Mouse (Mus musculus) forebrain, embryonic 13.5 days (tissue): Measurements from ENCODE around the gene Ifit1bl1. TPM values are rescaled to one million over a fixed set of nuclear protein-coding genes. Genes with fewer than 3 reads are reported as not detected.
"Not testable (repeated sequence)": the region's sequence is repeated elsewhere in the genome, so short reads cannot be mapped to it uniquely, and the experiment has no call there.

Source experiments
- ATAC-seq: fragments of 200-750 bp; cut with Nextera tagmentation; 2 replicates; pipeline ENCODE4 v1.8.0; 2017
- H3K27ac ChIP-seq: fragments of 300-500 bp; sonication (generic); 2 replicates; pipeline ENCODE4 v1.5.1; 2015; ENCODE audit warnings: inconsistent platforms, mild to moderate bottlenecking, moderate library complexity
- H3K27me3 ChIP-seq: fragments of 300-500 bp; sonication (generic); 2 replicates; pipeline ENCODE4 v1.6.1; 2015; ENCODE audit warnings: mild to moderate bottlenecking, inconsistent platforms
- H3K36me3 ChIP-seq: fragments of 300-500 bp; sonication (generic); 2 replicates; pipeline ENCODE4 v1.6.1; 2015; ENCODE audit warnings: mild to moderate bottlenecking, inconsistent platforms; ENCODE audit not compliant: poor library complexity, severe bottlenecking
- H3K4me1 ChIP-seq: fragments of 300-500 bp; sonication (generic); 2 replicates; pipeline ENCODE4 v1.6.1; 2015; ENCODE audit warnings: inconsistent platforms
- H3K4me2 ChIP-seq: fragments of 300-500 bp; sonication (generic); 2 replicates; pipeline ENCODE4 v1.6.1; 2015; ENCODE audit warnings: inconsistent platforms, mild to moderate bottlenecking, moderate library complexity
- H3K4me3 ChIP-seq: fragments of 300-500 bp; sonication (generic); 2 replicates; pipeline ENCODE4 v1.5.1; 2015; ENCODE audit warnings: mild to moderate bottlenecking, inconsistent platforms
- H3K9ac ChIP-seq: fragments of 300-500 bp; sonication (generic); 2 replicates; pipeline ENCODE4 v1.6.1; 2015; ENCODE audit warnings: mild to moderate bottlenecking, inconsistent platforms
- H3K9me3 ChIP-seq: fragments of 300-500 bp; sonication (generic); replicated peaks from 2 replicates; pipeline ENCODE4 v1.6.1; 2016; ENCODE audit warnings: inconsistent platforms
- whole genome bisulfite sequencing: fragments of 180-500 bp; shearing (Covaris S2); methylation state at CpG from one replicate; pipeline ENCODE4 v1.1.7; 2015; 5-methylcytosine and 5-hydroxymethylcytosine counted together
- polyA plus RNA-seq: library from polyadenylated mRNA; unstranded; fragments of >200 nt; fragmentation: Nextera tagmentation; extraction: Ambion mirVana; gene quantifications from 2 replicates; pipeline ENCODE4 v1.2.1, GENCODE M21; 2015

Gene Ifit1bl1
- polyA plus RNA-seq, 1 experiment from 2014 or later: 0.36 TPM

DNA sequence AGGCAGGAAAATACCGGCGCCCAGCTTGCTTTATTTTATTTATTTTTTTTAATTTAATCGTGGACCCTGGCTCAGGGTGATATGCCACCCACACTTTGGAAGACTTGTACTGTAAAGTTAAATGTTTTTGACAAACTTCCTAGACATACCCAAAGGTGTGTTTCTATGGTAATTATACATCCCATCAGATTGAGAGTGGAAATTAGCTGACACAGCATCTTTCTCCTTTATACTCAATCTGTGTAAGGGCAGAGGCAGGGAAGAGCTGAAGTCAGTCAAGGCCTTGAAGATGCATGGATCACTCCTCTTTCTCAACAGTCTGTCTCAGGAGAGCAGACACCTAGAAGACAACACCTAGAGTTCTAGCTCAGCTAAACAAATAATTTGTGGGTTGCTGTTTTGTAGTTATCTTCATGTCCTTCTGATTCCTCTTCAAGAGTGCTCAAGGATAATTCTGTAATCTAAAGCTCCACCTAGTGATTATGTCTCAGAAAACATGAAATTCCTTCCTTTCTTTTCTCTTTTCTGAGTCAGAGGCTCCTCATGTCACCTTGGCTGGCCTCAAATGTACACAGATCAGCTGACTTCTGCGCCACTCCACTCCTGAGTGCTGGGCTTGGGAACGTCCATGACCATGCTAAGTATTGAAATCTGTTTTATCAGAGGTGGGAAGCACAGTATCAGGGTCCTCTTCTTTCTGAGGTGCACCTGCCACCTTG lies 15.9 kb downstream of the Ifit1bl1 start:
- not testable (repeated sequence) for H3K9me3 ChIP-seq, H3K27ac ChIP-seq, H3K27me3 ChIP-seq, ATAC-seq, H3K36me3 ChIP-seq, H3K4me2 ChIP-seq, H3K9ac ChIP-seq, H3K4me1 ChIP-seq, H3K4me3 ChIP-seq
- 73% methylated on average over 5 of the region's 5 CpGs for WGBS

DNA sequence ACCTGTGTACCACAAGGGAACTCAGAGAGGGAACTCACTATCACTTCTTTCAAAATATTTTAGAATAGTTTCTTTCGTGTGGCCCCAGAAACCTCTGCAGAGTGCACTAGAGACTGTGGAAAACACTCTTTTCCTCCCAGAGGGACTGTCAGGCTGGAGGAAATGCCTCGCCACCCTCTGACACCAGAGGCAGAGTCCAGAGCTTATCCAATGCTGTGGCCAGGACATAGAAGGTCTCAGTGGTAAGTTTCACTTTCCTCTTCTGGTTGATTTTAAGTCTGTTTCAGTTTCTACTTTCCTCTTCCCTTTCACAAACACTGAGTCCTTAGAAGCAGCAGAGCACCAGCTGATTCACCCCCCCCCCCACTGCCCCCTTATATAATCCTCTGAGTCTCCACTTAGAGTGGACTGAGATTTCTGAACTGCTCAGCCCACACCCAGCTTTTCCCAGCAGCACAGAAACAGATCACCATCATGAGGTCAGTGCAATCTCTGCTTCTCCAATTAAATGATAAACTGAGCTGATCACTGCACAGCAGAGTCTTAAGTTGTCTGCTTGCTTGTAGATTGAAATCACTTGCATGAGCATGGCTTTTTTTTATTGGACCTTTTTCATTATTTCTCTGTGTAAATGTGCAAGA lies 18.5 kb downstream of the Ifit1bl1 start, which contains the start of gene Ifit3:
Ifit3 (plus strand) TSS at position 406 of the 641 bp plus-strand sequence.
- not testable (repeated sequence) for H3K27ac ChIP-seq, H3K36me3 ChIP-seq, H3K9ac ChIP-seq, H3K4me3 ChIP-seq, H3K4me2 ChIP-seq, H3K4me1 ChIP-seq, ATAC-seq, H3K9me3 ChIP-seq, H3K27me3 ChIP-seq
- WGBS: 82% methylated on average over 2 of the region's 2 CpGs

DNA sequence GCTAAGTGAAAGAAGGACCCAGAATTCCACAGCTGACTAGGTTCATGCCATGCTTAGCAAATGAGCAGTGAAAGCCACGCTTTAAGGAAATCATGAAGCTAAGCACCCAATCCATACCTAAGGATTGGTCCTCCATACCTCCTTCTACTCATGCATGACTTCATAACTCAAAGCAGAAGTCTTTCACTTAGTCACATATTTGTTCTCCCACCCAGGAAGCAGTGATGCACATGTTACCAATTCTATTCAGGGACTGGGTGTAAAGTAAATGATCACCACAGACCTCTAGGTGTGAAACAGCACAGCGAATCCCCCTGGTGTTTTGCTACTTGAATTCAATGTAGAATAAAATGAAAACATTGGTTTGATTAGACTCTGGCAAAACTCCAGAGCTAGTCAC lies 19.1 kb downstream of the Ifit1bl1 start:
- not testable (repeated sequence) for H3K4me2 ChIP-seq, H3K27me3 ChIP-seq, H3K27ac ChIP-seq, H3K36me3 ChIP-seq, H3K9ac ChIP-seq, H3K4me1 ChIP-seq, H3K4me3 ChIP-seq, H3K9me3 ChIP-seq, ATAC-seq
- 81% methylated on average over 2 of the region's 2 CpGs for WGBS

DNA sequence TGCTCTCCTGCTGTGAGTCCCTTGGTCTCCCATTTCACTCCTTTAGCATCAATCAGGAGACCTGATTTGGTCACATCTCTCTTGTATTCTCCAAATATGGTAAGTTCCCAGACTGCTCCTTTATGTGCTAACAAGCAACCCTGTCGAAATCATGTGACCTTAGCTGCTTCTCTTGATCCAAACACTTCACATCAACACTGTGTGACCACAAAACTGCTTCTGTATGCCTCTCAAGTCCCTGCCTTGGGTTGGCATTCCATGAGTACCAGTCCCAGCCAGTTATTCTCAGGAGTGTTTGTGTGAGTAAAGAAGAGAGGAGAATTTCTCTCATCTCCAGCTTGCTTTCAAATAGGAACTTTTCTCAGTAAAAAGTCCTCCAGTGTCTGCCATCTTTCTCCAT lies 24.6 kb downstream of the Ifit1bl1 start:
- 88% methylated on average over 1 of the region's 1 CpGs for WGBS
- H3K36me3 ChIP-seq: no peaks in the 10 kb centered on the region
- H3K9me3 ChIP-seq: no peaks in the 10 kb centered on the region
- H3K27ac ChIP-seq: no peak overlapping the region
- no peak overlapping the region for H3K4me3 ChIP-seq
- no peak overlapping the region for H3K9ac ChIP-seq
- no peak overlapping the region for H3K4me2 ChIP-seq
- H3K4me1 ChIP-seq: no peaks in the 10 kb centered on the region
- no peak for ATAC-seq
- H3K27me3 ChIP-seq: no peaks in the 10 kb centered on the region

DNA sequence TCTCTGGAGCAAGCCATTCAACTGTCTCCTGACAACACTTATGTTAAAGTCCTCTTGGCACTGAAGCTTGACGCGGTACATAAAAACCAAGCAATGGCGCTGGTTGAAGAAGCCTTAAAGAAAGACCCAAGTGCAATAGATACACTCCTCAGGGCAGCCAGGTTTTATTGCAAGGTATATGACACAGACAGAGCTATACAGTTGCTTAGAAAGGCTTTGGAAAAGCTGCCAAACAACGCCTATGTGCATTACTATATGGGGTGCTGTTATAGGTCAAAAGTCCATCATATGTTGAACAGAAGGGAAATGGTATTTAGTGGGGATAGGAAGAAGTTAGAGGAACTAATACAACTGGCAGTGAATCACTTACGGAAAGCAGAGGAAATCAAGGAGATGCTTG lies 28.1 kb downstream of the Ifit1bl1 start:
- ATAC-seq: no peak
- 94% methylated on average over 5 of the region's 5 CpGs for WGBS
- H3K4me3 ChIP-seq: no peak overlapping the region

DNA sequence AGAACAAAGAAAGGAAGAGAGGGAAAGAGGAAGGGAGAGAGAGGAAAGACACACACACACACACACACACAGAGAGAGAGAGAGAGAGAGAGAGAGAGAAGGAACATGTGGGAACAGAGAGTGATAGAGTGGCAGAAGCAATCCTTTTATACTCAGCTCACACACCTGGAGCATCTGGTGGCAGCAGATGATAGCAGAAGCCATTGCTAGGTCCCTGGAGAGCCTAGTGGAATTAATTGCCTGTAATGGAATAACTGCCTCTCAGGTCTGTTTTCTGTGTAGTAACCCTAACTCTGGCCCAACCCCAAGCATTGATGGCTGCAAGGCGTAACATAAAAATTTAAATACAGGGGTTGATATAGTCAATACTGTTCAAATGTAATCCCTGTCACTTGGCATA lies 30.7 kb downstream of the Ifit1bl1 start:
- WGBS: 88% methylated on average over 1 of the region's 1 CpGs
- Histone ChIP-seq H3K27me3 (no peaks in the 10 kb centered on the region), H3K4me1 (no peaks in the 10 kb centered on the region), H3K9ac (no peak overlapping the region), H3K27ac (no peak overlapping the region), H3K36me3 (no peaks in the 10 kb centered on the region), H3K4me3 (no peak overlapping the region), H3K4me2 (no peak overlapping the region), H3K9me3 (no peaks in the 10 kb centered on the region)
- ATAC-seq: no peak

More for the DNA sequence above, 28.1 kb downstream of the Ifit1bl1 start:
- no peaks in the 10 kb centered on the region for H3K27me3 ChIP-seq
- H3K4me2 ChIP-seq: no peak overlapping the region
- no peaks in the 10 kb centered on the region for H3K4me1 ChIP-seq
- no peak overlapping the region for H3K9ac ChIP-seq
- H3K27ac ChIP-seq: no peak overlapping the region
- H3K9me3 ChIP-seq: no peaks in the 10 kb centered on the region
- H3K36me3 ChIP-seq: no peaks in the 10 kb centered on the region

DNA sequence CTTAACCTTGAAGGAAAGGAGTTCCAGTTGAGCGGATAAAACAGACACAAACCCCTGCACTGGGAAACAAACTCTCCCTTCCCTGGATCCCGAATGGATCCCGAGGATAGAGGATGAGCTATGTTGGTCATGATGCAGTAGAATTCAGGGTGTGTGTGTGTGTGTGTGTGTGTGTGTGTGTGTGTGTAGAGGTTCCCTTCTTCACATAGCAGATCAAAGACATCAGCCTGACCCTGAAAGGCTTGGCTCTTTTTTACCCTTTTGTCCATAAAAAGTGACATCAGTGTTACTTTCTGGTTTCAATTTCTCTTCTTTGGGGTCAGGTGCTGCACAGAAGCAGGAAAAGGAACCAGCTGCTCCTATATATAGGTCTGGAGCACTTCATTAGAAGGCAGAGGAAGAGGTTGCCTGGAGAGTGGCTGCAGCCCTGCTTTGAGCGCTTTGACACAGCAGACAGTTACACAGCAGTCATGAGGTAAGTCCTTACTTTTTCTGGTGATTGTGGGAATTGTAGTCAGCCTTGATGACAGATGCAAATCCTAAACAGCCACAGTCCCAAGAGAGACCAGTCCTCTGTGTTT lies 31.8 kb downstream of the Ifit1bl1 start:
- no peak overlapping the region for H3K27ac ChIP-seq
- no peaks in the 10 kb centered on the region for H3K36me3 ChIP-seq
- H3K9me3 ChIP-seq: no peaks in the 10 kb centered on the region
- H3K4me3 ChIP-seq: no peak overlapping the region
- ATAC-seq: no peak
- no peaks in the 10 kb centered on the region for H3K4me1 ChIP-seq
- WGBS: 84% methylated on average over 4 of the region's 4 CpGs
- H3K27me3 ChIP-seq: no peaks in the 10 kb centered on the region
- H3K4me2 ChIP-seq: no peak overlapping the region
- no peak overlapping the region for H3K9ac ChIP-seq

DNA sequence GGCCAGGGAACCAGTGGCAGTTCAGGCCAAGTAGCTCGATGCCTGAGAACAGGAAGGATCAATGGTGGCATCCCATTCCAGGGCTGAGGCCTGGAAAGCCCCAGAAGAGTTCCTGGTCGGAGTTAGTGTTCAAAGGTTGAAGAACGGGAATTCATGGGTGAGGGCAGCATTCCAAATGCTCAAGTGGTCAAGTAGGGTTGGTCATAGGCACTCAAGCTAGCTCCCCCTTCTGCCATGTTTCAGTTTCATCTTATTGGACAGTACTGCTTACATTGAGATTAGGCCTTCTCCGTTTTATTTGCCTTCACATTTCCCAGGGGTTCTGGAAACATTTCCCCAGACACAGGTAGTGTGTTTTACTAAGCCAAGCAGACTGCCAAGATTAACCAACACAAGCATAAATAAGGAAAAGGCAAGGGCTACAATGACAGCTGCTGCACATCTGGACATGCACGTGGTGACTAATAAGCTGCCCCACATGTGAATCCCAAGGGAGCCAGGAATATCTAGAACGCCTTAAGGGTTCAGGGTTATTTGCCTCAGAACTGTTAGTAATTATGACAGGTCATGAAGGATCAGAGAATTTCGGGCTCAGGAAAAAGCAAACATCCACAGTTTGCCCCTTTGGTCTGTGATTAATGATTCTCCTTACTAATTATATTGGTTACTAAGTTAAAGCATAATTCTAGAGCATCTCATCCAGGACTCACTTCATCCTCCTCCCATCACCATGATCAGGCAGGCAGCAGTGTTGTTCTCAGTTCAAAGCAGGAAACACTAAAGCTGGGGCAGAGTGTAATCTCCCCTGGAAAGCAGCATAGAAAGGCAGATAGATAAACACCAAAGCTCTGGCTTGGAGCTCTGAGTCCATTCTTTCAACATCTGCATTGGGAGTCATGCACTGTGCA lies 32.5 kb downstream of the Ifit1bl1 start:
- Histone ChIP-seq H3K36me3 (no peaks in the 10 kb centered on the region), H3K9me3 (no peaks in the 10 kb centered on the region), H3K27me3 (no peaks in the 10 kb centered on the region), H3K9ac (no peak overlapping the region), H3K27ac (no peak overlapping the region), H3K4me1 (no peaks in the 10 kb centered on the region), H3K4me3 (no peak overlapping the region), H3K4me2 (no peak overlapping the region)
- 88% methylated on average over 7 of the region's 7 CpGs for WGBS
- no peak for ATAC-seq

DNA sequence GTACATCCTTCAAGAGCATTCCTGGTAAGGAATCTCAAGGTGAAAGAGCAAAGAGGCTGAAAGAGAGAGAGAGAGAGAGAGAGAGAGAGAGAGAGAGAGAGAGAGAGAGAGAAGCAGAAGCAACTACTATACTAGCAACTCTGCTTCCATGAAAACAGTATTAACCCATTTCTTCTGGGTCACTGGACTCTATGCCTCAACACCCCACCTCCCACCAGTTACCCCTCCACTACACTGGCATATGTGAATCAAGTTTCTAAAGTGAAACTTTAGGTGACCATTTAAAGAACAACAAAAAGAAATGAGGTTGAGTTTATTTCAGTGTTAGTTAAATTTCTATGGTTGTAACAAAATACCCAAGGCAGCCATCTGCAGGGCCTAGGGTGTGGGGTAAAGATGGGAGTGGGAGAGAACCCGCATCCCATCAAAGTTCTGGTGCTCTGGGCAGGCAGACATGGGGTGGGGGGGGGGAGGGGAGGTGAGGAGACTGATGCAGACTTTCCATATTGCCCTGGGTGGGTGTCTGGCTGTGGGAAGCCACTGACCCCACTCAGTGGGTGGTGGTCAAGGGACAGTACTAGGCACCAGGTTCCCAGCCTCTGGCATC lies 35.5 kb downstream of the Ifit1bl1 start:
- no peak overlapping the region for H3K27ac ChIP-seq
- no peaks in the 10 kb centered on the region for H3K36me3 ChIP-seq
- no peak for ATAC-seq
- H3K9me3 ChIP-seq: no peaks in the 10 kb centered on the region
- no peak overlapping the region for H3K9ac ChIP-seq
- no peak overlapping the region for H3K4me3 ChIP-seq
- 69% methylated on average over 1 of the region's 1 CpGs for WGBS
- H3K4me1 ChIP-seq: no peaks in the 10 kb centered on the region
- H3K27me3 ChIP-seq: no peaks in the 10 kb centered on the region
- no peak overlapping the region for H3K4me2 ChIP-seq

DNA sequence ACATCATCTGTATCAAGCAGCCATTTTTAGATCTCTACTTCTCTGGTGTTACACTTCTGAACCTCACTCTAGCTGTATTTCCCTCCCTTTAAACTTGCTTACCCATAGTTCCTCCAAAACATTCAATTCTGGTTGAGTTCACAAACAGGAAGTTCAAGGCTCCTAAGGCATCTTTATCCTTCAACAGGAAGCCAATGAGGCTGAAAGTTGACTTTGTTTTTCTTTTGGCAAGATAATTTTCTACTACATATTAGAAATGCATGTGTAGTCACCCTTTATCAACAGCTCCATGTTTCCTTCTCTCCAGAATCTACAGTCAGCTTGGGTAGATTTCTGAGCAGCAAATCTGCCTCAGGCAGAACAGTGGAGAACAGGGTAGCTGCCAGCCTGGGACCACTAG lies 39.2 kb downstream of the Ifit1bl1 start:
- no peaks in the 10 kb centered on the region for H3K9me3 ChIP-seq
- no peak overlapping the region for H3K4me2 ChIP-seq
- no peaks in the 10 kb centered on the region for H3K4me1 ChIP-seq
- H3K27me3 ChIP-seq: no peaks in the 10 kb centered on the region
- no peak overlapping the region for H3K27ac ChIP-seq
- H3K4me3 ChIP-seq: no peak overlapping the region
- no peak overlapping the region for H3K9ac ChIP-seq
- H3K36me3 ChIP-seq: no peaks in the 10 kb centered on the region
- ATAC-seq: no peak

DNA sequence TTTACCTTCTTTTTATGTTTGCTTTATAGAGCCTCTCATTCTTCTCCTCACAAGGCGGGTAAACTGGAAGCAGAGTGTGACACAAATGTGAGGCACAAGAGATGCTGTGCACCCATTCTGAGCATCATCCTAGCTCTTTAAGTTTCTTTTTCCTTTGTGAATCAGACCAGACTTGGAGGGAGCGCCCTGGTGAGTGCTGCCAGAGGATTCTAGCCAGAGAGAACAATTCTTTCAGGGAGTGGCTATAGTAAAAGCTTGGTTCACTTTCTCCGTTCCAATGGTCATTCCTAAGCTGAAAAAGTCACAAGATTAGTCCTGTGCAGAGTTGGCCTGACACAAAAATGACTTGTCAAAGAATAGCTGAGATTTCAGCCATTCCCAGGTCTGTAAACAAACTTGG lies 45.1 kb downstream of the Ifit1bl1 start:
- 67% methylated on average over 3 of the region's 3 CpGs for WGBS
- no peaks in the 10 kb centered on the region for H3K36me3 ChIP-seq
- H3K4me2 ChIP-seq: no peak overlapping the region
- H3K4me3 ChIP-seq: no peak overlapping the region
- no peaks in the 10 kb centered on the region for H3K9me3 ChIP-seq
- no peak overlapping the region for H3K9ac ChIP-seq
- no peak for ATAC-seq
- 0 out of 2 replicates have a peak, but pooled peaks cover 3% of the 10 kb centered on the region for H3K4me1 ChIP-seq
- H3K27ac ChIP-seq: no peak overlapping the region
- no peaks in the 10 kb centered on the region for H3K27me3 ChIP-seq

DNA sequence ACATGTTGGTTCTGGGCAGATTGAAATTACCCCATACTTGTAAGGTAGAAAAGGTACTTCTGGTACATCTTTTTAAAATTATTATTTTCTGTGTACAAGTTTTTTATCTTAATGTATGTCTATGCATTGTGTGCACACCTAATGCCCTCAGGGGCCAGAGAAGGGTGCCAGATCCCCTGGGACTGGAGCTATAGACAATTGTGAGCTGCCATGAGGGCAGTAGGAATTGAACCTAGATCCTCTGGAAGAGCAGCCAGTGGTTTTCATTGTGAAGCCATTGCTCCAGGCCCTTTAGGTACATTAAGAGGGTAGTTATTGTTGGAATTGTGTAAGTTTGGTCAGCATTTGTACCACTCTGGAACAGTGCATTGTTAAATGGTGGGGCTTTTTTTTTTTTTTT lies 47.7 kb downstream of the Ifit1bl1 start:
- no peak overlapping the region for H3K4me2 ChIP-seq
- no peak overlapping the region for H3K4me3 ChIP-seq
- no peaks in the 10 kb centered on the region for H3K36me3 ChIP-seq
- no peak overlapping the region for H3K27ac ChIP-seq
- H3K27me3 ChIP-seq: no peaks in the 10 kb centered on the region
- H3K9me3 ChIP-seq: no peaks in the 10 kb centered on the region
- no peak for ATAC-seq
- no peak overlapping the region for H3K9ac ChIP-seq
- 0 out of 2 replicates have a peak, but pooled peaks cover 4% of the 10 kb centered on the region for H3K4me1 ChIP-seq
